Mouse (Mus musculus) ovary, postnatal 14 days (tissue): ENCODE measurements around the gene Tekt2.
A peak's percentile ranks its signal among the peaks of the same experiment; 100 is the strongest.

Experiments
- DNase-seq: peaks from one replicate; pipeline ENCODE4 v3.0.0; 2022; ENCODE audit warnings: low spot score

The Tekt2 gene

DNA sequence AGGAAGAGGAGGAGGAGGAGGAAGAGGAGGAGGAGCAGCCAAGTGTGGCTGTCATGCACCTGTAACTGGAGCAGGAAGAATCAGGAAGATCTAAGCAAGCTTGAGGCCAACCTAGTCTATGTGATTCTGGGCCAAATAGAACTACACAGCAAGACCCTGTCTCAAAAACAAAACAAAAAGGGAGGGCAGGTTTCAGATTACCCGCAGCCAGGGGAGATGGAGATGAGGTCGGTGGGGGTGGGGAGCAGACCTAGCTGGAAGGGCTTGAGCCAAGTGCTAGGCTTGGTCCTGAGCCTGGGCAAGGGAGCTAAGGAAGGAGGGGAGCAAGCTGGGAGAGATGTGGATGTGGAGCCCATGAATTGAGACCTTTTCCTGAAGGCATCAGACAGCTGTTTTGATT, 18.7 kb downstream of the Tekt2 start:
- no peak for DNase-seq

DNA sequence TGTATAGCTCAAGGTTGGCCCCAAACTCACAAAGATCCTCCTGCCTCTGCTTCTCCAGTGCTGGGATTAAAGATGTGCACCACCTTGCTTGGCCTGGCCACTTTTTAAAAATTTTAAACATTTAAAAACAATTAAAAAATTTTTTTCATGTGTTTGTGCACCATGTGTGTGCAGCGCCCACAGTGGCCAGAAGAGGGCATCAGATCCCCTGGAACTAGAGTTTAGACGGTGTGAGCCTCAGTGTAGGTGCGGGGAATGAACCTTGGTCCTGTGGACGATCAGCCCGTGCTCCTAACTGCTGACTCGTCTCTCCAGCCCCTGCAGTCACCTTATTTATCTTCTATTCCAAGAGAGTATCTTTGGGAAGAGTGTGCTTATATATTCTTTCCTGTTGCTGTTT, 19.4 kb downstream of the Tekt2 start:
- DNase-seq: no peak

DNA sequence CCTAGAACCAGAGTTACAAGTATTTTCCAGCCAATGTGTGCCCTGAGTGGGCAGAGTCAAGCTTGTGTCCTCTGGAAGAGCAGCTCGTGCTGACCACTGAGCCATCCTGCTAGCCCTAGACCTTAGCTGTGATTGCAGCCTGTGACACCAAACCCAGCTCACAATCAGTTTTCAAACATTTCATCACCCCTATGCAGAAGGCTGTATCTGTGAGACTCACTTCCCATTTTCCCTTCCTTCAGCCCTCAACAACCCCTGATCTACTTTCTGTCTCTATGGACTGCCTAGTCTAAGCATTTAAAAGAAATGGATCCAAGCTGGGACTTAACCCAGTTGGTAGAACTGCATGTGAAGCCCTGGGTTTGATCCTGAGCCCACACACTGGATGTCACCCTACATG, 20.1 kb downstream of the Tekt2 start:
- no peak for DNase-seq

DNA sequence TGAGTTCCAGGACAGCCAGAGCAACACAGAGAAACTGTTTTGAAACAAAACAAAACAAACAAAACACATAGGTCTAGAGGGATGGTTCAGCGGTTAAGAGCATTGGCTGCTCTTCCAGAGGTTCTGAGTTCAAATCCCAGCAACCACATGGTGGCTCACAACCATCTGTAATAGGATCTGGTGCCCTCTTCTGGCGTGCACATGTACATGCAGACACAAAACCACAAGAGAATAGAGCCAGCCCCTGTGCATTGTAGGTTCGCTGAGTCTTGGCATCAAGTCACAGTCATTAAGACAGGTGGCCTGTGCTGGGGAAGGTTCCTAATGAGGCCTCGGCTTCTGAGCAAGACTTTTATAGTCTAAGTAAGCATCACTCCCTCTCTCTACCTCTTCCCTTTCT, 21.6 kb downstream of the Tekt2 start:
- no peak for DNase-seq

DNA sequence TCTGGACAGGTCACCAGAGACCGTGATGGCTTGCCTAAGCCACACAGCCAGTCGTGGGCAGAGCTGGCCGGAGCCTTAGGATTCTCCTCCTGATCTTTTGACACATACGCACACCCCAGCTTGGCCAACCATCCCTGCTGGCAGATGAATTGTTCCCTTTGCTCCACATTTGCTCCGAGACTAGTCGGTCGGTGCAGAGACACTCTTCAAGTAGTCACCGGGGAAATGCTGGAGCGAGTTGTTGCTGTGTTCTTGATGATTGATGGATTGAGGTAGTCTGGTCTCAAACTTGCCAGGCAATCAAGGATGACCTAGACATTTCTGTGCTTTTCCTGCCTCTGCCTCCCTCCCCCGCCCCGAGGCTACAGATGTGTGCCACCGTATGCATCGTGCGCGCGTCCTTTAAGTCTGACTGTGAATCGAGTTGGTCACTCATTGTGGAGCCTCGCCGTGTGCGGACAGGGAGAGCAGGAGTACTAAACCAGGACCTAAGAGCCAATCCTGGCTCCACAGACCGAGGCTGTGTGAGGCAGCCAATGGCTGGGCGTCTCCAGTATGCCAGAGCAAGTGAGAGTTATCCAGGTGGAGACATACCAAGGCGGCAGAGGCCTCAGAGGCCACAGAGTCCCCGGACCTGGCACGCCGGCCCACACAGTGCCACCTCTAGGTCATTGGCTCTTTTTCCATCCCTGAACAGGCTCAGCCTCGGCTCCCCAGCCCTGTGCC, 23.7 kb downstream of the Tekt2 start:
- DNase-seq: no peak

DNA sequence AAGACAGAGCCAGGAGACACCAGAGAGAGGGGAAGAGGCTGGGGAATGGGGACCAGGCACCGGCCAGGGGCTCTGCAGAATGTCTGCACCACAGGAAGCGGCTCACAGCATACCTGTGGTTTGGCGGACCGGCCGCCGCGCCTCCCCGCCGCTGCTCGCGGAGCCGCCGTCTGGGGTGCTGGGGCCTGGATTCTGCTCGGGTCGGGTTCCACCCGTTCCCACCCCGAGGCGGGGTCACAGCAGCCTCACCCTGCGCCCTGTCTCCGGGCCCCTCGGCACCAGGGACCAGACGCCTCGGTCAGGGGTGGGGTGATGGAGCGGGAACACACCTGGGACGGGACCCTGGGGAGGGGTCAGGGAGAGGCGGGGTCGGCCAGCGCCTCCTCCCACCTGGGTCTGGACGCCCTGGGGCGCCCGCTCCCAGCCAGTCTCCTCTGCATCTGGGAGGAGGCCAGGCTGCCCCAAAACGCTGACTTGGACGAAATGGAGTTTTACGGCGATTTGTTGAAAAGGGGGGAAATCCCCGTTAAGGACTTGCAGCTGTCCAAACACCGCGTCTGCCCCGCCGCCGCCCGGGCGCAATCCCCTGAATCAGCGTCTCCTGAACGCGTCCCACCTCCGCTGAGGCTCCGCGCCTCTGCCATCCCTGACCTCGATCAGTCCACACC, 24.4 kb downstream of the Tekt2 start:
- no peak for DNase-seq

DNA sequence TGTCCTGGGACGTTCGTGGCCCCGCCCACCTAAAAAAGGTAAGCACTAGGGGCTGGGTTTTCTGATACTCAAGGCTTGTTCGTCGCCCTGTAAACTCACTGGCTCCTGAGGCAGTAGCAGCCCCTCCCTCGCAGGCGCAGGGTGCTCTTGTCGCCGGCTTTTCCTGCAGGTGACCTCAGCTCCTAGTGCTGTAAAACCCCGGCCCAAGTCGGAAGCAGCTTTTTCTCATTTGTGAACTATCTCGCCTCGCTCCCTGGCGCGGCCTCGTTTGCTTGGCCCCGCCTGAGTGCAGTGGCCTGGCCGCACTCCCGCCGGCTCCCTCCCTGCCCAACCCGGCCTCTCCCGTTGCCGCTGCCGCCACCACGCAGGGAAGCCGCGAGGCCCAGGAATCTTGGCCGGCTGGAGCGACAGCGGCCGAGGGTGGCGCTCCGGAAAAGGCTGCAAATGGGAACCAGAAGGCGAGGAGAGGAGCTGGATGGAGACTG, 28.8 kb downstream of the Tekt2 start:
- peak; percentile 52 for DNase-seq

DNA sequence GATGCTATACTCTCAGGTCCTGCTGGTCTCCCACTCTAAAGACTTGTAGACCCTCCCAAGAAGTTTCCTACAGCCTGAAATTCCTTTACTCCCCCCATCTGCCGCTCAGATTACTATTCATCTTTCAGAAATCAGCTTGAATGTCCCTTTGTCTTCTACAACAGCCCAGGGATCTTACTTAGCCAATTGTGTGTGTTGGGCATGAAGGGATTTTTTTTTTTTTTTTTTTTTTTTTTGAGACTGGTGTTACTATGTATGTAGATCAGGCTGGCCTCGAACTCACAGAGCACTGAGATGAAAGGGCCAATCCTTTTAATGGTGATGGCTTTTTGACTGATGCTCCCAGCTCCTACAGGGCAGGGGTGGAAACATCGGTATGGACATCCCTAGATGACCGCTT, 29.6 kb downstream of the Tekt2 start:
- DNase-seq: no peak

DNA sequence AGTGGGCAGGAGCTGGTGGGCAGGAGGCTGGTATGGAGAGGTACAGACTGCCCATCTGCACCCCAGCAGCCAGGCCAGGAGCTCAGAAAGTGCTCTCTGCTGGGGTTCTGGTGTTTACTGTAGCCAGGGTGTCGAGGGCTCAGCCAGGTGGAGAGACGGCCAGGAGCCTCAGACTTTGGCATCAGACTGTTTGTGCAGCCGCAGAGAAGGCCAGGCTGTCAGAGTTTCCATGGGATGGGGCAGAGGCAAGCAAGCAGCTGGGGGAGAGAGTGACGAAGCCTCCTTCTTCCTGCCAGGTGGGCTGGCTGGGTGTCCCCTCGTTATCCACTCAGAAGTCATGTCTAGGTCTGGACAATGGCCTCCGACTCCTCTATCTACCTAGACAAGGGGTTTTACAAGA, 30.3 kb downstream of the Tekt2 start:
- no peak for DNase-seq

DNA sequence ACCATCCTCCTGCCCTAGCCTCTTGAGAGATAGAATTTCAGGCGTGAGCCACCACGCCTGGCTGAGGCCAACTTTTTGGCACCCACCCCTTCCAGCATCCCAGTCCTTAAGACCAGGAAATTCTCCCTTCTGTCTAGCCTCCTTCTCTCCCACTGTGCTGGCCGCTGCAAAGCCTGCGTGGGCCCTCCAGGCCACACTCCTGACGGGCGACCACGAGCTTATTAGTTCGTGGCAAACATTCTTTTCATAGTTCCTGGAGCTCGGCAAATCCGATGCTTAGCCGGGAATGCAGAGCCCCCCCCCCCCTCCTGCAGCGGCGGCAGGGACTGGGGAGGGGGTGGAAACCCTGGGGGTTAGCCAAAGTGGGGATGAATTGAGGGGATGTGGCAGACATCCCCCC, 34.3 kb downstream of the Tekt2 start:
- DNase-seq: no peak

DNA sequence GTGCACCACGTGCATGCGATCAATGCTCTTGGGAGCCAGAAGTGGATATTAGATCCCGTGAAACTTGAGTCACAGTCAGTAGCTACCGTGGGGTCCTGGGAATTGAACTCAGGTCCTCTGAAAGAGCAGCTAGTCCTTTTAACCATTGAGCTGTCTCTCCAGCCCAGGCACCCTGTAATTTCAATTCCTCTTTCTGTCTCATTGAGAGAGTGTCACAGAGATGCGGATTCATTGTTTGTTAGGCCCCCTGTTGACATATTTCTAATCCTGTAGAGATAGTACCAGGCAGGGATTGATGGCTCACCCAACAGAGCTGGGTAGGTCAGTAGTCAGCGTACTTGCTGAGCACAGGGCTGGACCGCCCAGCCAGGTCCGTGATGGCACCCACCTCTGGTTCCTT, 35.2 kb downstream of the Tekt2 start:
- no peak for DNase-seq

DNA sequence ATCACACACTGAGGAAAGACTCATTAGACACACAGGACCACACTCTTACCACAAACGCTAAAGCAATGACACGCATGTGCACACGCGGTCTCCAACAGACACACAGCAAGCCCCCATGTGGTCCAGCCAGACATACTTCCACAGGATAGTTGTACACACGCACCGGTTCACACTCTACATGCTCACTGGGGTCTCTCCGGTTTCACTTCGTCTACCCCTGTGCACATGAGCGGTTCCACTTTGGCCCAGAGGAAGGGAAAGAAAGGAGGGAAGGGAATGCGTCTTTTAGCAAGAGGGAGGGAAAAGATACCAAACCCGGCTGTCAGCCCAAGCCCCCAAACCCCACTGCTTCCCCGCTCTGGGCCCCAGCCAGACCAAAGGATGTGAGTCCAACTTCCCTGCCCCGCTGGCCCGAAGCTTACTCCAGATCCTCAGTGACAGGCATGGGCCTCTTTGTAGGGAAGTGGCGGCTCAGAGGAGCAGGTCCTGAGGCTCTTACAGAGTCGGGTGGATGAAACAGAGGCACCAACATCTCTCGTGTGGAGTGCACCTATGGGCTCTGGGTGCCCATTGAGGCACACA, 37.3 kb downstream of the Tekt2 start:
- no peak for DNase-seq

DNA sequence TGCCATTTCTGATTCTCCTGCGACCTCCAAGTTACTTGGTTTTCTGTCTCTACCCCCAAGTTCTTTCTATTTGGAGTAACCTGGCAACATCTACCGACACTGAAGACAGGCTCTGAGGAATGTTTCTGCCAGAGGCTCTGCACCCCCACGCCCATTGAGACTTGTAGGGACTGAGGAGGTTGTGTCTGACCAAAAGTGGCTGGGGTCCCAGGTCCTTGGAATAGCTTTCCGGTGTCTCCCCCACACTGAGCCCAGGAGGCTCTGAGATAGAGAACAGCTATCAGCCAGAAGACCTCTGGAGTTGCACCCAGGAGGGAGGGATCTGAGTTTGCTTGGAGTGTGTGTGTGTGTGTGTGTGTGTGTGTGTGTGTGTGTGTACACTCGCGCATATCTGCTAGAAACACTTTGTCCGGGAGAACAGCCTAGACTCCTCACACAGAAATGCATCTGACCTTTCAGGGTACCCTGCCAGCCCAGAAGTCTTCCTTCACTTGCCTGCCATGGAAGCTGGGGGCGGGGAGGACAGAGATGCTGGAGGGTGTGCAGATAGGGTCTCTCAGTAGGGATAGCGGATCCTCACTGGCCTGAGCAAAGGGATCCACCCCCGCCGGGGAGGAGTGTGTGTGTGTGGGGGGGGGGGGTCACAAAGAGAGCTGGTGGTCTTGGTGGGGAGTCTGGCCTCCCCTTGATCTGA, 38.0 kb downstream of the Tekt2 start:
- no peak for DNase-seq

DNA sequence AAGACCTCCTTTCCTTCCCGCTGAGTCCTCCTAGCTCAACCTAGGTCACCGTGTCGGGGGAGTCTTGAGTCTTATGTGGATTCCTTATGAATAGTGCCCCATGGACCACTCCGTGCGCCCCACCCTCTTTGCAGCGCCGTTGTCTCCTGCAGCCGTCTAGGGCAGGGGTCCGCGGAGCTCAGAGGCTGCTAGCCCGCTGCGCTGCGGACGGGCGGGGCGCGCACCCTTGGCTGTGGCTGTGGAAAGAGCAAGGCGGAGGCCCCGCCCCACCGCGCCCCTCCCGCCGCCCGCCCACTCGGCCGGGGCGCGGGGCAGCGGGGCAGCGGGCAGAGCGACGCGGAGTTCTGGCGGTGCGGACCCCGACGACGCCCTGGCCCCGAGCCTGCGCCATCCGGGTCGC, 39.0 kb downstream of the Tekt2 start, which contains the start of gene Col8a2:
Col8a2 (plus strand) TSS at position 302 of the 400 bp plus-strand sequence.
- DNase-seq: no peak

DNA sequence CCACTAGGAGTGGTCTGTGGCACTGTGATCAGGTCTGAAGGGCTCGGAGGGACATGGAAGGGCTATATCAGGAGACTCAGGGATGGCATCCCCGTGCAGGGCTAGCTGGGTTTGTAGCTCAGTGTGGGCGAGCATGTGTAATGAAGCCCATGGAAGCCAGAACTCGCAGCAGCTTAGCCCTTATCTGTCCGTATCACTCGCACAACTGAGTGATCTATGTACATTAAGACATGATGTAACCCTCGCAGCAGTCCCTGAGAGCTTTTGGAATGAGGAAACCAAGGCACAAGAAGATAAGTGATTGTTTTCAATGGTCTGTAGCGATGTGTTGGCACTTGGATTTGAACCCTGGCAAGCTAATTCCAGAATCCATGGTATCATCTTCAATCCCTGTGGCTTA, 41.9 kb downstream of the Tekt2 start:
- no peak for DNase-seq

DNA sequence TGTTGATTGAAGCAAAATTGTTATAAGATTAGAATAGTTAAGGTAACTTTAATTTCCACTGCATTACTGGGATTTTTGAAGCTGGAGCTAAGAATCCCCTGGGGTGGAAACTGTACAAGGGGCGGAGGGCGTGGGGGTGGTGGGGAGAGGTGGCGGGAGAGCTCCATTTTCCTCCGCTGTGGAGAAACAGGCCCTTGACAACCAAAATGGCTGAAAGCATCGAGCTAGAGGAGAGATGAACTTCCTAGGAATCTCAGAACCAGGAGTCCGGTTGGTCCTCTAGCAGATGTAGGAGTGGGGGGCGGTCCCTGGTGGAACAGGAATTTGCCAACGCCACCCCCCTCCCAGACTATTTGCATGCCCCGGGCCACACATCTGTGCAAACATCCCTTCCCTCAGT, 43.8 kb downstream of the Tekt2 start:
- no peak for DNase-seq

DNA sequence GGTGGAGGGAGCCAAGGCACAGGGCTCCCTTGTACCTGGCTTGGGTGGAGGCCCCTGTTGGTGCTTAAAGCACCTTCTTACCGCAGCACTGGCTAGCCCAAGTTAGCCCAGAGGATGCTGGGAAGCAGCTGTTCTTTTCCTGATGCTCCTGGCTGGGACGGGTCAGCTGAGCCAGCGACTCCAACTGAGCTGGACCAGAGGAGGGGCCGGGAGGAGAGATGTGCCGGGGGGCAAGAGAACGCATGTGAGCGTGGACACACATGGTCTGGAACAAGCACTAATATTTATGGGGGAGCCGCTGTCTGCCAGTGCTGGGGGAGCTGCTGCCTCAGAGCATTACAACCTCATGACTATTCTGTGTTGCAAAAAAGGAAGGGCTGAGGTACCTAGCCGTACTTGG, 46.5 kb downstream of the Tekt2 start:
- no peak for DNase-seq

DNA sequence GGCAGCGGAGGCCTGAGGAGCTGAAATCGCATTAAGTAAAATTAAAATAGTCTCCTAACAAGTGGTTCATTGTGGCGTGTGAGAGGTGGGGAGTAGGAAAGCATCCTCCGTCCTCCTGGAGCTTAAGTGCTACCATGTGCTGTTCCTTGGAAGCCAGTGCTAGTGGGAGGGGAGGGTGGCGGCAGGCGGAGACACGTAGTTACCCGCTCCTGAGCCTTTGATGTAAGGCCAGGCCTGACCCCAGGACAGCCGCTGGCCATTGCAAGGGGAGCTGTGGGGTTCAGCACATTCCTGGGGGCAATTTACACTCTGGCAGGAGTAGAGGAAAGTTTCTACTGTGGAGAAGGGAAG, 46.9 kb downstream of the Tekt2 start:
- DNase-seq: no peak

DNA sequence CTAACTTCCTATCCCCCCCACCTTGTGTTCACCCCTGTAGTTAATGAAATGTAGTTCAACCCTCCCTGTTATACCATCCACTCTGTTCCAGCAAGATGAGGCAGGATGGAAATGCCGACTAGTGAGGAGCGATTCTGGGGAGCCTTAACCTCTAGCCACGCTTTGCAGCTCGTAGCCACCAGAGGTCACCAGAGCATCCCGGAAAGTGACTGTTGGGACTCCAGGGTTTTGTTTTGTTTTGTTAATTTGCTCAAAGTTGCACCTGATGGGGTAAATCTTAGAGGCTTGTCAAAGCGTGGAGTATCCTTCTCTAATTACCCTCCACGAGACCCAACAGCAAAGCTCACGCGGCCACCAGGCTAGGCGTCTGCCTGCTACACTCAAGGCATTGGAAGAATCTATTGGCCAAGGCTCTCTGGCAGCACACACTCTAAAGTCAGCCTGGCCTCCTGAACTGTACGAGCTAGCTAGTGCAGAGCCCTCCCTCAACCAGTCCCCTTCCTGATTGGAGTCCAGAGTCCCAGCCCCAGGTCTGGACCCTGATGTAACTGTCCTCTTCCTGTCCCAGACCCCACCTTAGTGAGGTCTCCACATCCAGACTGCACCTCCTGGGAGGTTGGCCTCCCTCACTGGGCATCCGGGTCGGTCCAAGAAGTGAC, 47.5 kb downstream of the Tekt2 start:
- peak; percentile 42 for DNase-seq

DNA sequence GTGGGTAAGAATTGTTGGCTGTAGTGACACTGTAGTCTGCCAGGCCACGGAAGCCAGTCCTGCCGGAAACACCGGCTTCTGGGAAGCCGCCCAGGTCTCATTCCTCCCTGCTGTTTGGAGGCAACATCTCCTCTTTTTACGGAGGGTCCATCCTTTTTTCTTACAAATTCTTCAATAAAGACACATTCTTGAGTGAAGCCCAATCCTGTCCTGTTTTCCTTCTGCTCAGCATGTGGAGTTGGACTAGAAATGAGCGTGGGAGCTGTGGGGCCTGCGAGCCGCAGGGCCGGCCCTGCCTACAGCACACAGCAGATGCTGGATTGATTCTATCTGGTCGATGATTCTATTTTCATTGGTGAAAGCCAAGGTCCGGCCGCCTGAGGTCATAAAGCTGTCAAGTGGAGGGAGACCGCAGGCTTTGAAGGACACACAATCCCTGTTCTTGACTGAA, 49.8 kb downstream of the Tekt2 start:
- no peak for DNase-seq

DNA sequence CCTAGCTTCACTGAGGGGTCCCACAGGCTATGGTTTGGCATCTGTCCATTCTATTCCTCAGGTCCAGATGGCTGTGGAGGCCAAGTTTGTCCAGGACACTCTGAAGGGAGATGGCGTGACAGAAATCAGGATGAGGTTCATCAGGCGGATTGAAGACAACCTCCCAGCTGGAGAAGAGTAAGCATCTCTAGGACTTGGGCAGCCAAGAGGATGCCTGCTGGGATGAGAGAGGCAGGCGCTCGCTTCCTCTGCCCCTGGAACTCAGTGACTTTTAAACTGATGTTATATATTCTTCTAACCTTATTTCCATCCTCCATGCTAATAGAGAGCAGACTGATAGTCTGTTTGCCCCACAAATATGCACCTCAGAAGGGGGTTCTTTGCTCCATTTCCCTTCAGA, 50.4 kb downstream of the Tekt2 start:
- DNase-seq: no peak

DNA sequence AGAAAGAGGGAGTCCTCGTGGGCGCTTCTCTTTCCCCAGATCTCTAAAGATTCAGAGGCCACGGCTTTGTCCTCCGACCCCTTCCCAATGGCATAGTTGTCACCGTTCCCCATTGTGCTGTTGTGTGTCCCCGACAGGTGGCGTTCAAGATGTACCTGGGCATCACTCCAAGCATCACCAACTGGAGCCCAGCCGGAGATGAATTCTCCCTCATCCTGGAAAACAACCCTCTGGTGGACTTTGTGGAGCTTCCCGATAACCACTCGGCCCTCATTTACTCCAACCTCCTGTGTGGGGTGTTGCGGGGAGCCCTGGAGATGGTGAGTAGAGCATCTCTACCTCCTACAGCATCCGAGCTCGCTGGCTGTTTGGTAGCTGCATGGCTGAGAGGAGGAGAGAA, 51.7 kb downstream of the Tekt2 start:
- no peak for DNase-seq
